Mouse (Mus musculus): ENCODE data around the gene Hpca. TPM values are rescaled to one million over a fixed set of nuclear protein-coding genes. Genes with fewer than 3 reads are reported as not detected.

The Hpca gene
- polyA plus RNA-seq, 1 experiment from 2014 or later, result 1.7 TPM

GRCm38 (mm10) chr4:129125736-129126451, 4.1 kb upstream of the Hpca start:
- Histone ChIP-seq H3K36me3 (ENCODE audit: insufficient read depth) (no peaks in the 10 kb centered on the region), H3K27me3 (ENCODE audit: insufficient read depth, low read length) (peaks cover 28% of the 10 kb centered on the region), H3K4me3 (ENCODE audit: low read depth, low read length) (peak overlapping the region; percentile 10; the same call in 1 of the 2 replicates), H3K27ac (ENCODE audit: low read depth) (peak overlapping the region; percentile 66; the same call in 1 of the 2 replicates), H3K9ac (no peak overlapping the region), H3K4me1 (ENCODE audit: insufficient read depth) (peaks cover 16% of the 10 kb centered on the region), H3K4me2 (peak overlapping the region; percentile 48), H3K9me3 (ENCODE audit: low read depth, low read length) (no peaks in the 10 kb centered on the region)
- TF ChIP-seq CTCF (IDR thresholded peaks at IDR 0.05; ENCODE audit: low read depth), result no peak
- WGBS, result 10% methylated on average over 19 of the region's 19 CpGs
- ATAC-seq (ENCODE audit: insufficient read depth) (peak; percentile 44), DNase-seq (peak; percentile 83)

- DNase-seq, result peak; percentile 68
- Histone ChIP-seq H3K9ac (no peak overlapping the region), H3K36me3 (ENCODE audit: insufficient read depth) (no peaks in the 10 kb centered on the region), H3K4me3 (ENCODE audit: low read depth, low read length) (0 out of 2 replicates have a peak overlapping the region, but pooled peaks have one; percentile 6), H3K4me2 (peak overlapping the region; percentile 48), H3K27ac (ENCODE audit: low read depth) (no peak overlapping the region), H3K9me3 (ENCODE audit: low read depth, low read length) (no peaks in the 10 kb centered on the region), H3K27me3 (ENCODE audit: insufficient read depth, low read length) (peaks cover 40% of the 10 kb centered on the region), H3K4me1 (ENCODE audit: insufficient read depth) (peaks cover 7% of the 10 kb centered on the region)
- peak; percentile 8; the same call in 1 of the 2 replicates for ATAC-seq (ENCODE audit: insufficient read depth)
- 2% methylated on average over 13 of the region's 13 CpGs for WGBS
- no peak for TF ChIP-seq CTCF (IDR thresholded peaks at IDR 0.05; ENCODE audit: low read depth)
Observed at GRCm38 (mm10) chr4:129124652-129125146, 2.9 kb upstream of the Hpca start.

GRCm38 (mm10) chr4:129122719-129123118, 883 bp upstream of the Hpca start:
- no peak overlapping the region for H3K9ac ChIP-seq
- peaks cover 4% of the 10 kb centered on the region; the same call in 1 of the 2 replicates for H3K4me1 ChIP-seq (ENCODE audit: insufficient read depth)
- H3K9me3 ChIP-seq (ENCODE audit: low read depth, low read length), result no peaks in the 10 kb centered on the region
- no peak overlapping the region for H3K4me3 ChIP-seq (ENCODE audit: low read depth, low read length)
- 18% methylated on average over 8 of the region's 8 CpGs for WGBS
- H3K36me3 ChIP-seq (ENCODE audit: insufficient read depth), result no peaks in the 10 kb centered on the region
- no peak for ATAC-seq (ENCODE audit: insufficient read depth)
- no peak overlapping the region for H3K4me2 ChIP-seq
- DNase-seq, result no peak
- H3K27ac ChIP-seq (ENCODE audit: low read depth), result no peak overlapping the region
- peaks cover 46% of the 10 kb centered on the region for H3K27me3 ChIP-seq (ENCODE audit: insufficient read depth, low read length)
- no peak for TF ChIP-seq CTCF (IDR thresholded peaks at IDR 0.05; ENCODE audit: low read depth)

GRCm38 (mm10) chr4:129122107-129122506, 271 bp upstream of the Hpca start:
- H3K9ac ChIP-seq, result no peak overlapping the region
- no peak for ATAC-seq (ENCODE audit: insufficient read depth)
- WGBS, result 24% methylated on average over 9 of the region's 9 CpGs

GRCm38 (mm10) chr4:129120520-129121445, 1.1 kb downstream of the Hpca start:
- Histone ChIP-seq H3K4me2 (peak overlapping the region; percentile 88), H3K4me1 (ENCODE audit: insufficient read depth) (peaks cover 2% of the 10 kb centered on the region; the same call in 1 of the 2 replicates), H3K36me3 (ENCODE audit: insufficient read depth) (no peaks in the 10 kb centered on the region), H3K9ac (no peak overlapping the region), H3K27me3 (ENCODE audit: insufficient read depth, low read length) (peaks cover 46% of the 10 kb centered on the region), H3K27ac (ENCODE audit: low read depth) (no peak overlapping the region), H3K9me3 (ENCODE audit: low read depth, low read length) (no peaks in the 10 kb centered on the region), H3K4me3 (ENCODE audit: low read depth, low read length) (peak overlapping the region; percentile 38)
- peak; percentile 91 for DNase-seq
- 1% methylated on average over 59 of the region's 59 CpGs for WGBS
- peak; percentile 59 for TF ChIP-seq CTCF (IDR thresholded peaks at IDR 0.05; ENCODE audit: low read depth)
- peak; percentile 35 for ATAC-seq (ENCODE audit: insufficient read depth)

More at GRCm38 (mm10) chr4:129122107-129122506, 271 bp upstream of the Hpca start:
- Histone ChIP-seq H3K27me3 (ENCODE audit: insufficient read depth, low read length) (peaks cover 46% of the 10 kb centered on the region), H3K4me3 (ENCODE audit: low read depth, low read length) (no peak overlapping the region), H3K27ac (ENCODE audit: low read depth) (no peak overlapping the region), H3K4me1 (ENCODE audit: insufficient read depth) (peaks cover 4% of the 10 kb centered on the region; the same call in 1 of the 2 replicates), H3K9me3 (ENCODE audit: low read depth, low read length) (no peaks in the 10 kb centered on the region), H3K4me2 (no peak overlapping the region), H3K36me3 (ENCODE audit: insufficient read depth) (no peaks in the 10 kb centered on the region)
- no peak for TF ChIP-seq CTCF (IDR thresholded peaks at IDR 0.05; ENCODE audit: low read depth)
- DNase-seq, result no peak

- Histone ChIP-seq H3K4me1 (ENCODE audit: insufficient read depth) (no peaks in the 10 kb centered on the region; the same call in 1 of the 2 replicates), H3K4me3 (ENCODE audit: low read depth, low read length) (no peak overlapping the region), H3K4me2 (no peak overlapping the region), H3K27me3 (ENCODE audit: insufficient read depth, low read length) (peaks cover 38% of the 10 kb centered on the region), H3K9ac (no peak overlapping the region), H3K27ac (ENCODE audit: low read depth) (no peak overlapping the region), H3K9me3 (ENCODE audit: low read depth, low read length) (no peaks in the 10 kb centered on the region), H3K36me3 (ENCODE audit: insufficient read depth) (no peaks in the 10 kb centered on the region)
- no peak for DNase-seq
- WGBS, result 61% methylated on average over 10 of the region's 10 CpGs
- no peak for TF ChIP-seq CTCF (IDR thresholded peaks at IDR 0.05; ENCODE audit: low read depth)
- no peak for ATAC-seq (ENCODE audit: insufficient read depth)
Observed at GRCm38 (mm10) chr4:129119708-129120107, 2.1 kb downstream of the Hpca start.

Data from lung, embryonic 14.5 days (tissue).